Mouse (Mus musculus) liver, adult 2 months (tissue): ENCODE results near the gene Gins1. TPM values are rescaled to one million over a fixed set of nuclear protein-coding genes. Genes with fewer than 3 reads are reported as not detected.
"Not testable (repeated sequence)": the region's sequence is repeated elsewhere in the genome, so short reads cannot be mapped to it uniquely, and the experiment has no call there.

Experiments used
- DNase-seq: peaks from one replicate; pipeline ENCODE4 v3.0.0-alpha.2; 2011; ENCODE audit warnings: low read depth, low spot score; ENCODE audit errors: extremely low read depth
- H3K27ac ChIP-seq: fragments of 200-500 bp; replicated peaks from 2 replicates; pipeline ENCODE4 v1.5.1; 2012; ENCODE audit warnings: low read depth, mild to moderate bottlenecking, control low read depth, inconsistent platforms, low read length; ENCODE audit not compliant: insufficient read depth
- H3K27me3 ChIP-seq: fragments of 200-500 bp; 2 replicates; pipeline ENCODE4 v1.6.1; 2012; ENCODE audit warnings: mild to moderate bottlenecking, moderate library complexity, low read length, inconsistent platforms; ENCODE audit not compliant: control insufficient read depth, insufficient read depth
- H3K36me3 ChIP-seq: fragments of 200-500 bp; 2 replicates; pipeline ENCODE4 v1.6.1; 2012; ENCODE audit warnings: low read length, inconsistent platforms; ENCODE audit not compliant: control insufficient read depth, insufficient read depth
- H3K4me1 ChIP-seq: fragments of 200-500 bp; 2 replicates; pipeline ENCODE4 v1.6.1; 2011; ENCODE audit warnings: low read length; ENCODE audit not compliant: control insufficient read depth, insufficient read depth
- H3K4me3 ChIP-seq: fragments of 200-500 bp; 2 replicates; pipeline ENCODE4 v1.5.1; 2011; ENCODE audit warnings: low read depth, mild to moderate bottlenecking, control low read depth, low read length, moderate library complexity; ENCODE audit not compliant: insufficient read depth
- H3K79me2 ChIP-seq: fragments of 200-500 bp; 2 replicates; pipeline ENCODE4 v1.6.1; 2012; ENCODE audit warnings: inconsistent platforms, mild to moderate bottlenecking, low read length, moderate library complexity; ENCODE audit not compliant: control insufficient read depth, insufficient read depth
- H3K9ac ChIP-seq: fragments of 200-500 bp; 2 replicates; pipeline ENCODE4 v1.6.1; 2012; ENCODE audit warnings: low read depth, mild to moderate bottlenecking, control low read depth, inconsistent platforms, low read length
- CTCF ChIP-seq: fragments of 200-500 bp; IDR thresholded peaks from 2 replicates; pipeline ENCODE4 v1.5.1; 2011; ENCODE audit warnings: low read depth, low read length, control low read depth
- POLR2A ChIP-seq: fragments of 200-500 bp; IDR thresholded peaks from 2 replicates; pipeline ENCODE4 v1.6.1; 2011; ENCODE audit warnings: low read length, control low read depth; ENCODE audit not compliant: insufficient read depth; ENCODE audit errors: extremely low read depth
- WGBS: fragments of 180-500 bp; shearing (Covaris S2); methylation state at CpG from one replicate; pipeline ENCODE4 v1.1.7; 2018; 5-methylcytosine and 5-hydroxymethylcytosine counted together
- polyA plus RNA-seq: library from polyadenylated mRNA; depleted of rRNA; stranded (reverse); fragments of >200 nt; gene quantifications from 2 replicates; pipeline ENCODE4 v1.2.3, GENCODE M21; 2012
- total RNA-seq: library from RNA; depleted of rRNA; stranded (reverse); fragments of >200 nt; gene quantifications from 2 replicates; pipeline ENCODE4 v1.2.3, GENCODE M21; 2014

Gins1 gene
- total and polyA plus RNA-seq, 2 experiments, result 2.0 to 5.4 TPM

DNA sequence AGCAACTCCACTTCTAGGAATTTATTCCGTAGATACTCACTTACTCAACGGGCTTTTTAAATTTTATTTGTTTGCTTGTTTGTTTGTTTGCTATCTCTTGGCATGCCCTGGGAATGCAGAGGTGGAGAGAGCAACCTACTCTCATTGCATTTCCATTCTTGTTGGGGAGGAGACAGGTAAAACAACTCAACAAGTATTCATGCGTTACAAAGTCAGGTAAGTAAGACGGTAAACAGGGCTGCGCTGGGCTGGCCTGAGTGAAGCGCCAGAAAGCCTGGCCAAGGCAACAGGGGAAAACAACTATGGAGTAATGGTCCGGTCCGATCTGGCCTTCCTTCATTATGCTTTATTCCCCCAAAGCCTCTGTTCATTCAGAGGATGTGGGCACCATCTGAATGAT lies 2.9 kb upstream of the Gins1 start:
- no peaks in the 10 kb centered on the region for H3K27me3 ChIP-seq
- H3K27ac ChIP-seq, result no peak overlapping the region
- H3K4me3 ChIP-seq, result no peak overlapping the region
- DNase-seq, result no peak
- 54% methylated on average over 8 of the region's 8 CpGs for WGBS
- no peaks in the 10 kb centered on the region for H3K36me3 ChIP-seq
- H3K9ac ChIP-seq, result no peak overlapping the region
- TF ChIP-seq POLR2A (no peak), CTCF (no peak)
- peaks cover 4% of the 10 kb centered on the region for H3K4me1 ChIP-seq
- peaks cover 8% of the 10 kb centered on the region; the same call in 1 of the 2 replicates for H3K79me2 ChIP-seq

DNA sequence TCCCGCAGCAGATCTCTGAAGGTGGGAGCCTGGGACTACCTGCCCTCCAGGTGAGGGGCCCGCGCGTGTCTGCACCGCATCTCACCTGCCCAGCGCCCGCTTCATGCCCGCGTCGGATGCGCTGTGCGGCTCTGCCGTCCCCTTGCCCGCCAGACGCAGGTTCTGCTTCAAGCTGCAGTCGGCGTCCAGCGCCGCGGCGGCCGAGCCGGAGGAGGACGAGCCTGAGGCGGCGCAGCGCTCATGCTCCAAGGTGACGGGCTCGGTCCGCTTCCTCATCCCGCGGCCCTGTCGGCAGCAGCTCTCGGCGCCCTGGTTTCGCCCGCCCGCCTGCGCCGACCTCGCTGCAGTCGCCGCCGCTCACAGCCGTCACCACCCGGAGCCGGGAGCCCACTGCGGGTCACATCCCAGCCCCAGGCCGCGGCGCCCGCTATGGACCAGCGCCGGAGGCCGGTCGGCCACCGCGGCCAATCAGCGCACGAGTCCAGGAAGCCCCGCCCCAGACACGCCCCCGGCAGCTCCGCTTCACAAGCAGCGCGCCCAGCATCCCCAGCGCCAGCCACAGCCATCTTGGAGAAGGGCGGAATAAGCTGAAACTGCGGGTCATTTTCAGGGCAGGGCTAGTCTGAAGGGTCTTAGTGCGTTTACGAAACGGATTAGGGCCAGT lies 796 bp upstream of the Gins1 start, which contains the start of gene Abhd12:
Gene Abhd12, minus strand, starts transcription at position 470 of the 664 bp plus-strand sequence.
- DNase-seq, result peak; percentile 81
- peak within 1 kb of the TSS; percentile 87 for H3K9ac ChIP-seq
- H3K27ac ChIP-seq, result peak within 1 kb of the TSS; percentile 85
- TF ChIP-seq POLR2A (peak; percentile 80), CTCF (no peak)
- peaks cover 3% of the 10 kb centered on the region; the same call in 1 of the 2 replicates for H3K79me2 ChIP-seq
- peak within 1 kb of the TSS; percentile 79 for H3K4me3 ChIP-seq
- no peaks in the 10 kb centered on the region for H3K27me3 ChIP-seq
- WGBS, result 1% methylated on average over 68 of the region's 72 CpGs
- H3K4me1 ChIP-seq, result peaks cover 4% of the 10 kb centered on the region
- no peaks in the 10 kb centered on the region for H3K36me3 ChIP-seq

DNA sequence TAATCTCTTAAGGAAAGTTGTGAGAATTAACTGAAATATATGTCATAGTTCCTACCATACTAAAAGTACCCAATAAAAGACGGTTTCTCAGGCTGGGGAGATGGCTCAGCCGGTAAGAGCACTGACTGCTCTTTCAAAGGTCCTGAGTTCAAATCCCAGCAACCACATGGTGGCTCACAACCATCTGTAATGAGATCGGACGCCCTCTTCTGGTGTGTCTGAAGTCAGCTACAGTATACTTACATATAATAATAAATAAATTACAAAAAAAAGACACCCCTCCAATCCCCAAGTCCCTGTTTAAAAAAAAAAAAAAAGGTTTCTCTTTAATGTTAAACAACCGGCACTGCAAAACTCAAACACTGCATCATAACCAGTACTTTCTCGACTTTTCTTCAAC lies 3.7 kb downstream of the Gins1 start:
- H3K4me1 ChIP-seq, H3K27me3 ChIP-seq, H3K27ac ChIP-seq, H3K36me3 ChIP-seq, DNase-seq, H3K4me3 ChIP-seq, H3K79me2 ChIP-seq, H3K9ac ChIP-seq: not testable (repeated sequence)
- 45% methylated on average over 6 of the region's 6 CpGs for WGBS

DNA sequence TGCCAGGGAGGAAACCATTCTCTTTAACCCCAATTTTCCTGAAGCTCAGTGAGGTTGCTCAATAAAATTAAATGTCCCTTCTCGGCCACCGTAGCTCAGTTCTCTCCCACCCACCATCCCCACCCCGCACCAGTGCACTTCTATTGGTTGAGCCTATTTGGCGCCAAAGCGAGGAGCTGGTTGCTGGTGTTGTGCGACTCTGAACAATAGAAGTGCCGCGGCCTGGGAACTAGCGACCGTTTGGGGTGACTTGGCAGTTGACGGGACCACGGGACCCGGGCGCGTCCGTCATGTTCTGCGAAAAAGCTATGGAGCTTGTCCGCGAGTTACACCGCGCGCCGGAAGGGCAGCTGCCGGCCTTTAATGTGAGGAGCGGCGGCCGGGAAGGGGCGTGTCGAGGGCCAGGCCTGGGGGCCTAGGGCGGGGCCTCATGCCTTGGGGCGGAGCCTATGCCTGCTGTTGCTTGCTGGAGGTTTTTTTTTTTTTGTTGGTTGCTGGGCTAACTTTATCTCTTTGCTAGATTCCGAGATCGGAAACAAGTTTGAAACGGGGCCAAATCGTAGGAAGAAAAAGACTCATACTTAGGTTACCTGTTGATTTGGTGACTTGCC lies 4.3 kb downstream of the Gins1 start:
- no peaks in the 10 kb centered on the region for H3K79me2 ChIP-seq
- peak overlapping the region; percentile 90 for H3K27ac ChIP-seq
- WGBS, result 0% methylated on average over 35 of the region's 35 CpGs
- H3K4me3 ChIP-seq, result peak overlapping the region; percentile 88
- no peak for TF ChIP-seq CTCF
- H3K4me1 ChIP-seq, result peaks cover 7% of the 10 kb centered on the region
- DNase-seq, result peak; percentile 85
- H3K36me3 ChIP-seq, result no peaks in the 10 kb centered on the region
- H3K27me3 ChIP-seq, result no peaks in the 10 kb centered on the region
- H3K9ac ChIP-seq, result peak overlapping the region; percentile 81

DNA sequence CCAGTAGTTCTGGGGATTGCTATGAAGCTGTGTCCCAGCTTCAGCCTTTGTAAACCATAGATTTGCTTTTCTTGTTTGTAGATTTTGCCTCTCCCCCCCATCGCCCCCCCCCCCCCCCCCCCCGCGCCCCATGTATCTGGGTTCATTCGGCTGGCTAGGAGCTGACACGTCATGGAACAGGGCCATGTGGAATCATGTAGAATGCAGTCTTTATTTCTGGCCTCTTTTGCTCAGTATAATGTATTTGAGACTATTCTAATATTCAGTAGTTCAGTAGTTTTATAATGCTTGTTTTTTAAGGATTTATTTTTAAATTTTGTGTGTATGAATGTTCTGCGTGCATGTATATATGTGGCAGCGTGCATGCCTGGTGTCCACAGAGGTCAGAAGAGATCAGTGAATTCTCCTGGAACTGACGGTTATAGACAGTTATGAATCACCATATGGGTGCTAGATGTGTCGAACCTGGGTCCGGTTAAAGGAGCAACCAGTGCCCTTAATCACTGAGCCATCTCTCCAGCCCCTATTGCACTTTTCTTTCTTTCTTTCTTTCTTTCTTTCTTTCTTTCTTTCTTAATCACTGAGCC lies 5.2 kb downstream of the Gins1 start:
- no peaks in the 10 kb centered on the region for H3K36me3 ChIP-seq
- peak overlapping the region; percentile 88; the same call in 1 of the 2 replicates for H3K4me3 ChIP-seq
- 52% methylated on average over 9 of the region's 10 CpGs for WGBS
- H3K4me1 ChIP-seq, result peaks cover 7% of the 10 kb centered on the region
- H3K9ac ChIP-seq, result no peak overlapping the region
- H3K79me2 ChIP-seq, result no peaks in the 10 kb centered on the region
- H3K27ac ChIP-seq, result no peak overlapping the region; the same call in 1 of the 2 replicates
- no peak for DNase-seq
- no peak for TF ChIP-seq POLR2A
- no peak for TF ChIP-seq CTCF
- no peaks in the 10 kb centered on the region for H3K27me3 ChIP-seq
